Mouse (Mus musculus) lung, postnatal 0 days (tissue): Measurements from ENCODE around the gene Zcchc14. TPM values are rescaled to one million over a fixed set of nuclear protein-coding genes. Genes with fewer than 3 reads are reported as not detected.
A peak's percentile ranks its signal among the peaks of the same experiment; 100 is the strongest.

ENCODE experiments used
- ATAC-seq: fragments of 200-750 bp; cut with Nextera tagmentation; 2 replicates; pipeline ENCODE4 v1.8.0; 2017; ENCODE audit warnings: moderate library complexity
- DNase-seq: peaks from one replicate; pipeline ENCODE4 v3.0.0-alpha.2; 2016; ENCODE audit warnings: low spot score
- H3K27ac ChIP-seq: fragments of 300-500 bp; sonication (generic); 2 replicates; pipeline ENCODE4 v1.5.1; 2014; ENCODE audit warnings: antibody characterized with exemption, mild to moderate bottlenecking, low read length, mixed read lengths
- H3K27me3 ChIP-seq: fragments of 300-500 bp; sonication (generic); replicated peaks from 2 replicates; pipeline ENCODE4 v1.6.1; 2014; ENCODE audit warnings: low read length, mixed read lengths; ENCODE audit not compliant: insufficient read depth
- H3K36me3 ChIP-seq: fragments of 300-500 bp; sonication (generic); 2 replicates; pipeline ENCODE4 v1.6.1; 2014; ENCODE audit warnings: low read length, mixed read lengths; ENCODE audit not compliant: insufficient read depth
- H3K4me1 ChIP-seq: fragments of 300-500 bp; sonication (generic); 2 replicates; pipeline ENCODE4 v1.6.1; 2014; ENCODE audit warnings: antibody characterized with exemption, low read depth, low read length, mixed read lengths; ENCODE audit not compliant: insufficient read depth
- H3K4me2 ChIP-seq: fragments of 300-500 bp; sonication (generic); replicated peaks from 2 replicates; pipeline ENCODE4 v1.6.1; 2014; ENCODE audit warnings: low read depth, mild to moderate bottlenecking, low read length, moderate library complexity, mixed read lengths
- H3K4me3 ChIP-seq: fragments of 300-500 bp; sonication (generic); 2 replicates; pipeline ENCODE4 v1.5.1; 2014; ENCODE audit warnings: low read depth, low read length
- H3K9ac ChIP-seq: fragments of 300-500 bp; sonication (generic); replicated peaks from 2 replicates; pipeline ENCODE4 v1.6.1; 2014; ENCODE audit warnings: low read depth, mild to moderate bottlenecking
- H3K9me3 ChIP-seq: fragments of 300-500 bp; sonication (generic); 2 replicates; pipeline ENCODE4 v1.6.1; 2016; ENCODE audit warnings: low read length, mixed read lengths
- CTCF ChIP-seq: IDR thresholded peaks from 2 replicates; pipeline ENCODE4 v1.5.1; 2016; ENCODE audit warnings: antibody characterized with exemption, mild to moderate bottlenecking
- EP300 ChIP-seq: IDR thresholded peaks from 2 replicates; pipeline ENCODE4 v1.6.1; 2016; ENCODE audit warnings: antibody characterized with exemption, mild to moderate bottlenecking, control low read depth
- WGBS: fragments of 180-500 bp; shearing (Covaris S2); extraction: QIAGEN DNeasy Blood & Tissue Kit; methylation state at CpG from one replicate; pipeline ENCODE4 v1.1.7; 2014; 5-methylcytosine and 5-hydroxymethylcytosine counted together
- polyA plus RNA-seq: library from polyadenylated mRNA; unstranded; fragments of >200 nt; fragmentation: Nextera tagmentation; extraction: Ambion mirVana; gene quantifications from 2 replicates; pipeline ENCODE4 v1.2.1, GENCODE M21; 2015

Gene Zcchc14
- polyA plus RNA-seq, 1 experiment from 2014 or later = 11.1 TPM

DNA sequence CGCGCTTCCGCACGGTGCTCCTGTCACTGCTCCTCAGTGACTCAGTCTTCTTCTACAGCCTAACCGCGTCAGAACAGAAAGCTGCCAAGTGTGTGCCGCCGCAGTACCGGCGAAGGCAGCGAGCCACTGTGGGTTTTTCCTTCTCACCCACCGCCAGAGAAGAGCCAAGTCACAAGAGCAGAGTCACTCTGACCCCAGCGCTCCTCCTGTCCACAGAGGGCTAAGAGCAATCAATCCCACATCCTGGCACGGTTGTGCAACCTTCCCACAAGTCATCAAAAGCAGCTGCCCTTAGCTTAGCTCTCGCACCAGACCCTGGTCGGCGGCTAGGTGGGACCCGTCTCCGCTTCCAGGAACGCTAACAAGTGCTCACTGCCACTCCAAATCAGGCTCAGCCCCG, 82.4 kb downstream of the Zcchc14 start:
- DNase-seq = peak; percentile 76
- H3K36me3 ChIP-seq = no peaks in the 10 kb centered on the region
- WGBS = 37% methylated on average over 21 of the region's 21 CpGs
- TF ChIP-seq CTCF = no peak
- no peak for TF ChIP-seq EP300
- no peaks in the 10 kb centered on the region for H3K27me3 ChIP-seq
- H3K9ac ChIP-seq = no peak overlapping the region
- peaks cover 4% of the 10 kb centered on the region; the same call in 1 of the 2 replicates for H3K4me1 ChIP-seq
- no peaks in the 10 kb centered on the region for H3K9me3 ChIP-seq
- H3K4me2 ChIP-seq = peak overlapping the region; percentile 47
- peak; percentile 63 for ATAC-seq
- peak overlapping the region; percentile 63 for H3K27ac ChIP-seq
- H3K4me3 ChIP-seq = peak overlapping the region; percentile 5; the same call in 1 of the 2 replicates

DNA sequence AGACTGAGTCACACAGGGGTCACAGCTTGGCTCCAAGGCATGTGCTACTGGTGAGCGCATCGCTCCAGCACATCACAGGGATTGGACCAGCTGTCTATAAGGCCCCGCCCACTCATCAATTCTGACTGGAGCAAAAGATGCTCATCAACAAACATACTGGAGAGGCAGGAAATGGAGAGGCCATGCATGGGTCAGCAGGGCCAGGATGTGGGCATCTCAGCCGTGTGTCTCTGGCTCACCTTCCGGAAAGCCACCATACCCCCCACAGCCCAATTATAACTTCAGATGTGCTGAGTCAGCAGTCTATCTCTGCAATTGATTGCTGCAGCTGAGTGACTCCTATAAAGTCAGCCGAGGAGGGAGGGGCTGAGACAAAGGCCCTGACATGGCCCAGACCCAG, 84.4 kb downstream of the Zcchc14 start:
- no peak overlapping the region for H3K4me3 ChIP-seq

GRCm38 (mm10) chr8:121563701-121564100, 89.0 kb downstream of the Zcchc14 start:
- H3K4me2 ChIP-seq = no peak overlapping the region
- no peaks in the 10 kb centered on the region for H3K27me3 ChIP-seq
- H3K4me1 ChIP-seq = no peaks in the 10 kb centered on the region; the same call in 1 of the 2 replicates
- DNase-seq = no peak
- WGBS = 59% methylated on average over 6 of the region's 6 CpGs
- H3K4me3 ChIP-seq = no peak overlapping the region
- ATAC-seq = no peak
- no peak overlapping the region for H3K9ac ChIP-seq
- no peaks in the 10 kb centered on the region for H3K9me3 ChIP-seq
- no peaks in the 10 kb centered on the region for H3K36me3 ChIP-seq
- peak overlapping the region; percentile 57; the same call in 1 of the 2 replicates for H3K27ac ChIP-seq
- TF ChIP-seq CTCF (no peak), EP300 (no peak)

More for the DNA sequence above, 84.4 kb downstream of the Zcchc14 start:
- H3K27me3 ChIP-seq = no peaks in the 10 kb centered on the region
- H3K9ac ChIP-seq = no peak overlapping the region
- ATAC-seq (no peak; the same call in 1 of the 2 replicates), DNase-seq (no peak)
- H3K9me3 ChIP-seq = no peaks in the 10 kb centered on the region
- no peak overlapping the region for H3K4me2 ChIP-seq
- peaks cover 4% of the 10 kb centered on the region; the same call in 1 of the 2 replicates for H3K4me1 ChIP-seq
- 66% methylated on average over 6 of the region's 6 CpGs for WGBS
- no peak for TF ChIP-seq CTCF
- no peak for TF ChIP-seq EP300
- no peaks in the 10 kb centered on the region for H3K36me3 ChIP-seq
- H3K27ac ChIP-seq = no peak overlapping the region

GRCm38 (mm10) chr8:121562941-121563351, 89.8 kb downstream of the Zcchc14 start:
- Histone ChIP-seq H3K4me2 (no peak overlapping the region), H3K9me3 (no peaks in the 10 kb centered on the region), H3K36me3 (no peaks in the 10 kb centered on the region), H3K27me3 (no peaks in the 10 kb centered on the region), H3K27ac (peak overlapping the region; percentile 57; the same call in 1 of the 2 replicates), H3K4me1 (no peaks in the 10 kb centered on the region; the same call in 1 of the 2 replicates), H3K9ac (no peak overlapping the region), H3K4me3 (no peak overlapping the region)
- DNase-seq (peak; percentile 72), ATAC-seq (peak; percentile 85)
- WGBS = 50% methylated on average over 9 of the region's 9 CpGs
- TF ChIP-seq EP300 (peak; percentile 74), CTCF (no peak)

DNA sequence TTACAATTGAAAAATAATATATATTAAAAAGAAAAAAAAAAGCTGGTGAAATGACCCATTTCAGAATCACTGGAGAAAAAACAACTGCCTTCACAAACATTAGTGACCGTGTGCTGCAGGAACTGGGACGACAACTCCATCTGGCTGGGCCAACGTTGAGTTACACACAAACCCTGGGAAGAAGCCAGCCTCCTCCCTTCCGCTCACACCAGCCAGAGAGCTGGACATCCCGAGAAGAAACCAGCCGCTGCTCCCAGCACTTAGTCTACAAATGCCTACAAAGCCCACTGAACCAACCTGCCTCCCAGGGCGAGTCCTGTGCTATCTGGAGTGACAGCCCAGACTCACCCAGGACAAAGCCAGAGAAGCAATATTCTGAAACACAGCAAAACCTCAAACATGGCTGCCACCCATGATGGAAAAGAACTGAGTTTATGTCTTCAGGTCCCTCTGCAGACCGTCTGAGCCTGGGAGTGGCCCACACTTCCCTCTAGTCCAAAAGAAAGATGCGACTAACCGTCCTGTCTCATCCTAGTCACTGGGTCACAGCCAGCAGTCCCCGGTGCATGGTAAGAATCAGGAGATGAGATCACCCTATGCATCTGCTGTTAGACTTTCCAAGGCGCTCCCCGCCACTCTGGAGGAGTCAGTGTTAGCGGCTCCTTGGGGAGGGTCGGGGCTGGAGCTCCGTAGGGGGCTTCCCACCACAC, 90.9 kb downstream of the Zcchc14 start:
- Histone ChIP-seq H3K9me3 (no peaks in the 10 kb centered on the region), H3K27ac (peak overlapping the region; percentile 38; the same call in 1 of the 2 replicates), H3K36me3 (no peaks in the 10 kb centered on the region), H3K4me2 (no peak overlapping the region), H3K4me1 (no peaks in the 10 kb centered on the region; the same call in 1 of the 2 replicates), H3K27me3 (no peaks in the 10 kb centered on the region), H3K9ac (no peak overlapping the region), H3K4me3 (no peak overlapping the region)
- 68% methylated on average over 16 of the region's 16 CpGs for WGBS
- TF ChIP-seq EP300 (no peak), CTCF (no peak)
- peak; percentile 16; the same call in 1 of the 2 replicates for ATAC-seq
- DNase-seq = peak; percentile 80

- no peak for DNase-seq
- no peaks in the 10 kb centered on the region; the same call in 1 of the 2 replicates for H3K4me1 ChIP-seq
- no peak overlapping the region for H3K9ac ChIP-seq
- no peaks in the 10 kb centered on the region for H3K36me3 ChIP-seq
- no peak for TF ChIP-seq CTCF
- no peak for TF ChIP-seq EP300
- H3K4me2 ChIP-seq = no peak overlapping the region
- H3K4me3 ChIP-seq = no peak overlapping the region
- no peak overlapping the region for H3K27ac ChIP-seq
- H3K9me3 ChIP-seq = no peaks in the 10 kb centered on the region
- 90% methylated on average over 7 of the region's 7 CpGs for WGBS
- ATAC-seq = no peak
- no peaks in the 10 kb centered on the region for H3K27me3 ChIP-seq
Measured at GRCm38 (mm10) chr8:121560432-121561100, 92.1 kb downstream of the Zcchc14 start.
